Mouse (Mus musculus): ENCODE results near the gene Aatf. TPM values are rescaled to one million over a fixed set of nuclear protein-coding genes. Genes with fewer than 3 reads are reported as not detected.
A peak's percentile ranks its signal among the peaks of the same experiment; 100 is the strongest.

The Aatf gene
- polyA plus RNA-seq, 1 experiment from 2014 or later, result 58.3 TPM

DNA sequence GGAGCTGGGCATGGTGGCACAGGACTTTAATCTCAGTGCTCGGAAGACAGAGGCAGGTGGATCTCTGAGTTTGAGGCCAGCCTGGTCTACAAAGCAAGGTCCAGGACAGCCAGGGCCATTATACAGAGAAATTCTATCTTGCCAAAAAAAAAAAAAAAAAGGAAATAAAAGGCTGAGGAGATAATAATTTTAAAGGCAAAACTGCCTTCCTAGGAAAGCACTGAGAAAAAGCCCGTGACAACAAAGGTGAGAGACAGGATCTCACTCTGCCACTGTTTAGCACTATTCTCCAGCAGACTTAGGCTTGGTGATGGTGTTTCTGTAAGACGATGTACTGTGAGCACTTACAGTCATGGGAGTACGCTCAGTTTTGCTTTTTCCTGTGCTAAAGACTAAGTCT, 37.3 kb downstream of the Aatf start:
- WGBS, result 96% methylated on average over 4 of the region's 4 CpGs
- Histone ChIP-seq H3K27me3 (replicated peaks; ENCODE audit: low read depth, poor library complexity, severe bottlenecking) (no peaks in the 10 kb centered on the region), H3K4me1 (no peaks in the 10 kb centered on the region; the same call in 1 of the 2 replicates), H3K9me3 (no peaks in the 10 kb centered on the region), H3K4me3 (no peak overlapping the region), H3K27ac (replicated peaks) (no peak overlapping the region), H3K36me3 (replicated peaks) (peaks cover 15% of the 10 kb centered on the region)
- no peak for DNase-seq (ENCODE audit: low spot score)

DNA sequence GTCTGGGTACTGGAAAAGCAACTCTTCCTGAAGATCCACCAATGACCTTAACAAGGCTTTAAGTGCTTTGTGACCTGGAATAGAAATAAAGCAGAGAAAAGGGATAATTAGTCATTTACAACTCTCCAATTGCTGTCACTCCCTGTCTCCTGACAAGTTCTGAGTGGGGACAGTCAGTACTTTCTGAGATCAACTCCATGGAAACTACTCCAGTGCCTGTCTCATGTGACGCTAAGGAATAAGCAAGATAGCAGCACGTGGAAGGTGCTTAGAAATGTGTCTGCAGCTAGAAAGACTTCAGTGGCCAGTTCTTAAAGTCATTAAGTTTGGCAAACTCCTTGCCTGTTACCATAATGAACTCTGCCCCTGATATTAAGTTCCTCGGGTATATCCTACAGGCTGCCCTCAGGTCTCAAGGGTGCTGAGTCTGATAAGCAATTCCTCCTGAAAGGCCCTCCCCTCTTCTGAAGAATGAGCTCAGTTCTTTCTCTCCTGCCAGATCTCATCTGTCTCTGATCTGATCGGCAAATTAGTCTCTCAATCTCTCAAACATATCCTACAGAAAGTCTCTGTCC, 40.1 kb downstream of the Aatf start:
- WGBS, result 84% methylated on average over 4 of the region's 4 CpGs
- peaks cover 33% of the 10 kb centered on the region for H3K36me3 ChIP-seq (replicated peaks)
- H3K27ac ChIP-seq (replicated peaks), result no peak overlapping the region
- no peak overlapping the region for H3K4me3 ChIP-seq
- H3K9me3 ChIP-seq, result no peaks in the 10 kb centered on the region
- no peaks in the 10 kb centered on the region for H3K27me3 ChIP-seq (replicated peaks; ENCODE audit: low read depth, poor library complexity, severe bottlenecking)
- no peak for DNase-seq (ENCODE audit: low spot score)
- H3K4me1 ChIP-seq, result no peaks in the 10 kb centered on the region

DNA sequence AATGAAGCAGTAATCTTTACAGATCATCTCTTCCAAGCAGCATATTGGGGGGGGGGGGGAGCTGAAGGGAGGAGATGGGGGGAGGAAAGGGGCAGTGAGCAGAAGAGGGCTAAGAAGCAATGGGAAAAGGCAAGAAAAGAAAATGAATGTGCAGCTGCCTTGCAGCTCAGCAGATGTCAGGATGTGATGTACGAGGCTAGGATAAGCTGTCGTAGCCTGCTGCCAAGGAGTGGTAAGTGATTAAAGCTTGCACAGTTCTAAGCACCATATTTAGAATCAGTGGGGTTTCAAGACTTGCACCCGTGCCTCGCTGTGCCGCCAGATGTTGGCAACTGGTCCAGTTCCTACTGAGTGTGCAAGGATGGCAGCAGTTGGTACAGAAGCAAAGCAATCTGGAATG, 48.8 kb downstream of the Aatf start:
- Histone ChIP-seq H3K36me3 (replicated peaks) (peaks cover 30% of the 10 kb centered on the region), H3K4me3 (no peak overlapping the region), H3K9me3 (no peaks in the 10 kb centered on the region), H3K27ac (replicated peaks) (no peak overlapping the region), H3K4me1 (no peaks in the 10 kb centered on the region), H3K27me3 (replicated peaks; ENCODE audit: low read depth, poor library complexity, severe bottlenecking) (no peaks in the 10 kb centered on the region)
- DNase-seq (ENCODE audit: low spot score), result no peak
- 89% methylated on average over 5 of the region's 5 CpGs for WGBS

DNA sequence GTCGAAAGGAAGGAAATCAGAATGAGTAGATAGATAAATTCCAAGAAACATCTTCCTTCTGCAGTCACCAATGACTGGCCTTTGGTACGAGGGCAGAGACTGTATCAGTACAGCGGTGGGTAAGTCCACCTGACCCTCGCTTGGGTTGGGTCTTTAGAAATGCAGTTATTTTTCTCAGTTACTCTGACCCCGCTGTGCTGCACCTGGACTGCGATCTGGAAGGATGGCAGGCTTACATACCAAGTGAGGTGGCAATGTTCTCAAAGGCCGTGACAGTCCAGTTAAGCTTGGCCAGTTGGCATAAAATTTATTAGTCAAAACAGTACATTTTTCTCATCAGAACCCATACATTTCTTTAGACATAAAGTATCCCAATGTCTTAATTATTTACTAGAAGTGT, 59.4 kb downstream of the Aatf start:
- Histone ChIP-seq H3K4me1 (no peaks in the 10 kb centered on the region), H3K4me3 (no peak overlapping the region), H3K27me3 (replicated peaks; ENCODE audit: low read depth, poor library complexity, severe bottlenecking) (no peaks in the 10 kb centered on the region), H3K9me3 (no peaks in the 10 kb centered on the region), H3K36me3 (replicated peaks) (0 out of 2 replicates have a peak, but pooled peaks cover 2% of the 10 kb centered on the region), H3K27ac (replicated peaks) (no peak overlapping the region)
- no peak for DNase-seq (ENCODE audit: low spot score)
- 93% methylated on average over 7 of the region's 7 CpGs for WGBS

DNA sequence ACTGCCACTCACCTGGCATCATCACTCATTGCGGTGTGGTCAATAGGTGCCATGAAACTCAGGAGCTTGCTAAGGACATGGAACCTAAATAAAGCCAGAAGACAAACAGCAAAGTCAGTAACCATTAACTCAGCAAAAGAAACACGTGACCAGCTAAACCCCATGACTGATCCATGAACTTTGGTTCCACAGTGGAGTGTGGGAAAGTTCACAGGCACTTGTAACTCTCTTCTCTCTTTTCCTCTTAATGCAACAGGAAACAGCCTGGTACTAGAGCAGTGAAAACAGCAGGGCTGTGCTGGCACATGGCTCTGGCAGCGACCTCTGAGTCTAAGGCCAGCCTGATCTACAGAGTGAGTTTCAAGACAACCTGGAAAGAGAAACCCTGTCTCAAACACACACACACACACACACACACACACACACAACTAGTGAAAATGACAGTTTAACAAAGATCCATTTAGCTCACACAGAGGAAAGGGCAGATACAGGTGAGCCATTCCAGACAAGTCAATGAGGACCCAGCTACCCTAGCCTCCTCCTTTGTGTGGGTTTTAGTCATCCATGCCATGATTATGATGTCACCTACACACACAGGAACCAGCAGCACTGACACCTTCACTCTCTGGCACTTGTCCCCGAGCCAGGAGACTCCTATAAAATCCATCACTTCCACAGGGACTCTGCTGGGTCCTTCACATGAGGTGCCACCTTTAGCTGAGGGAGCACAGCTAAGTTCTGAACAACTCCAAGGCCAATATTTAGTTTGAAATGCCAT, 70.6 kb downstream of the Aatf start:
- DNase-seq (ENCODE audit: low spot score), result no peak
- Histone ChIP-seq H3K4me1 (no peaks in the 10 kb centered on the region), H3K9me3 (no peaks in the 10 kb centered on the region), H3K36me3 (replicated peaks) (peaks cover 29% of the 10 kb centered on the region), H3K4me3 (no peak overlapping the region), H3K27me3 (replicated peaks; ENCODE audit: low read depth, poor library complexity, severe bottlenecking) (no peaks in the 10 kb centered on the region), H3K27ac (replicated peaks) (no peak overlapping the region)
- WGBS, result 88% methylated on average over 4 of the region's 4 CpGs

DNA sequence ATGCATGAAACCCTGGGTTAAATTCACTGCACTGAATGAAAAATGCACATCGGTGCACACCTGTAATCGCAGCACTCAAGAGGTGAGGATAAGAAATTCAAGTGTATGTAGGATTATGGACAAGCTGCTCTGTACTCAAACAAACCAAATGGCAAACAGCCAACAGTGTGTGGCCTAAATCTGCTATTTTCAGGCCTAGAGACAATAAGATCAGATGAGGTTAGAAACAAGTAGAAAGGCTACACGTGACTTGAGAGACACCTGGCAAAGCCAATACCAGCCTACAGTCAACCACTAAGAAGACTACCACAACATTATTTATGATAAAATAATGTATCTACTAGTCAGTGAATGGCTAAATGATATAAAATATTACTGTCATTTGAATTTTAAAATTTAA, 72.9 kb downstream of the Aatf start:
- no peaks in the 10 kb centered on the region for H3K9me3 ChIP-seq
- no peak for DNase-seq (ENCODE audit: low spot score)
- no peak overlapping the region for H3K27ac ChIP-seq (replicated peaks)
- H3K36me3 ChIP-seq (replicated peaks), result peaks cover 34% of the 10 kb centered on the region
- H3K27me3 ChIP-seq (replicated peaks; ENCODE audit: low read depth, poor library complexity, severe bottlenecking), result no peaks in the 10 kb centered on the region
- no peak overlapping the region for H3K4me3 ChIP-seq
- WGBS, result 93% methylated on average over 3 of the region's 3 CpGs
- no peaks in the 10 kb centered on the region for H3K4me1 ChIP-seq

DNA sequence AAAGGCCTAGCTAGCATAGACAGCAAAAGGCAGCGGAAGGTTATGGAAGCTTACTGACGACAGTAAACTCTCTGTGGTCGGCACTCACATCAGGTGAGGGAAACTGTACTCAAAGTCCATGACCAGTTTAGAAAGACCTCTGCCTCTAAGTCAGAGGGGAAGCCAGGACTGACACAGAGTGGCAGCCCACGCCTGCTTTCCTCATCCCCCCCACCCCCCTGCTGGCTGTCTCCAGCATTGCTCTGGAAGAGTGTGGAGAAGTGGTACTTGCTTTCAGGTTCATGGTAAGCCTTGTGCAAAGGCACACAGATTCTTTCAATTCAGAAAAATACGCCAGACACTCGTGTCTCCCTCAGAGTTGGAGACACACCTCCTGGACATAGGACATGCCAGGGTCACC, 78.4 kb downstream of the Aatf start:
- no peak overlapping the region for H3K27ac ChIP-seq (replicated peaks)
- peaks cover 3% of the 10 kb centered on the region; the same call in 1 of the 2 replicates for H3K4me1 ChIP-seq
- DNase-seq (ENCODE audit: low spot score), result no peak
- H3K9me3 ChIP-seq, result no peaks in the 10 kb centered on the region
- 74% methylated on average over 6 of the region's 6 CpGs for WGBS
- no peaks in the 10 kb centered on the region for H3K27me3 ChIP-seq (replicated peaks; ENCODE audit: low read depth, poor library complexity, severe bottlenecking)
- H3K4me3 ChIP-seq, result no peak overlapping the region
- 0 out of 2 replicates have a peak, but pooled peaks cover 13% of the 10 kb centered on the region for H3K36me3 ChIP-seq (replicated peaks)

DNA sequence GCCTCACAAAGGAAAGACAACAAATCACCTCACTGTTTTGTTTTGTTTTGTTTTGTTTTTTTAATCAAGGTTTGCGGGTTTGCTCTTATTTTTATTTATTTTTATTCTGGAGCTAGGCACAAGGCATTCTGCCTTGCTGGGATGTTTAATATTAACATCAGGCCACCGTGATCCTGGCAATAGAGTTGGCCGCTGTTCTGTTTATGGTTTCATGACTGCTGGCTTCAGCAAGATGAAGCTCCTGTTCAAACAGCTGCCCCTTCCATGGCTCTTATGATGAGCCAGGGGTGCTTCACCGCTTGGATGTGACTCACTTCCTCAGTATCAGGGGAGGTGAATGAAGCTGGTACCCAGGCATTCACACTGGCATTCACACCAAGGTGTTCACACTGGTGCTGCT, 83.0 kb downstream of the Aatf start:
- Histone ChIP-seq H3K36me3 (replicated peaks) (0 out of 2 replicates have a peak, but pooled peaks cover 3% of the 10 kb centered on the region), H3K27ac (replicated peaks) (no peak overlapping the region), H3K4me1 (peaks cover 12% of the 10 kb centered on the region), H3K4me3 (no peak overlapping the region), H3K9me3 (no peaks in the 10 kb centered on the region), H3K27me3 (replicated peaks; ENCODE audit: low read depth, poor library complexity, severe bottlenecking) (no peaks in the 10 kb centered on the region)
- no peak for DNase-seq (ENCODE audit: low spot score)
- 91% methylated on average over 4 of the region's 4 CpGs for WGBS

DNA sequence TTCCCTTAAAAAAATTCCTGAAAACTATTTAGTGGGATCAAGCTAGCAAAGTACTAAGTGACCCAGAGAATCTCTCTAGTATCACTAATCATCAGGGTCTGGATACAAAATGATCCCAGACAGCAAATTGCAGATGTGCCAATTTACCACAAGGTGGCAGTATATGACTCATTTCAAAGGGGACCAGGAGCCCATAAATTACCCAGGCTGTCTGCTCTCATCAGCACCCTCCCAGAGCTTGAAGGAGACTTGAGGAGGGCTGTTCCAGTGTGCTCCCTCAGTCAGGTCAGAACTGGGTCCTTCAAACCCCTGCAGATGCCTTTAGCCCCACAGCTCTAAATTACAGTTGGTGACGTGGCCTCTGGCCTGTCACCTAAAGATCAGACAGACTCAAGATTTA, 83.7 kb downstream of the Aatf start:
- no peaks in the 10 kb centered on the region for H3K27me3 ChIP-seq (replicated peaks; ENCODE audit: low read depth, poor library complexity, severe bottlenecking)

DNA sequence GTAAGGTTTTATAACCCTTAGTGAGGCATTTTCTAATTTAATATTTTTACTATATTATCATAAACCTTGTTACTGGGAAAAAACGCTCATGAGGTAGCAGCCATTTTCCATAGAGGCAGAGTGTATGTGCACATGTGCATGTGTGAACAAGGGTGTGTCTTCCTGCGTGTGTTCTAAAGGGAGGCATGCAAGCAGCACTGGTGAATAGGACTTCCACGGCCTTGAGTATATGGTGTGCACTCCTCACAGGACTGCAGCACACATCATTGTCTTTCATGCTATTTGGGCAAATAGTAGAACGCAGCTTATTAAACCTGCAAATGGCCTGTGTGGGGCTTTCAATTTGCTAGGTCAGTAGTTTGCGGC, 86.7 kb downstream of the Aatf start:
- H3K4me3 ChIP-seq, result no peak overlapping the region
- no peaks in the 10 kb centered on the region for H3K9me3 ChIP-seq
- no peak for DNase-seq (ENCODE audit: low spot score)
- peaks cover 3% of the 10 kb centered on the region; the same call in 1 of the 2 replicates for H3K36me3 ChIP-seq (replicated peaks)
- no peak overlapping the region for H3K27ac ChIP-seq (replicated peaks)
- H3K27me3 ChIP-seq (replicated peaks; ENCODE audit: low read depth, poor library complexity, severe bottlenecking), result no peaks in the 10 kb centered on the region
- WGBS, result 93% methylated on average over 5 of the region's 5 CpGs
- peaks cover 31% of the 10 kb centered on the region for H3K4me1 ChIP-seq

More for the DNA sequence above, 83.7 kb downstream of the Aatf start:
- DNase-seq (ENCODE audit: low spot score), result peak; percentile 49
- H3K4me1 ChIP-seq, result peaks cover 16% of the 10 kb centered on the region
- no peaks in the 10 kb centered on the region for H3K9me3 ChIP-seq
- 0 out of 2 replicates have a peak, but pooled peaks cover 3% of the 10 kb centered on the region for H3K36me3 ChIP-seq (replicated peaks)
- no peak overlapping the region for H3K4me3 ChIP-seq
- no peak overlapping the region for H3K27ac ChIP-seq (replicated peaks)
- 43% methylated on average over 1 of the region's 1 CpGs for WGBS

DNA sequence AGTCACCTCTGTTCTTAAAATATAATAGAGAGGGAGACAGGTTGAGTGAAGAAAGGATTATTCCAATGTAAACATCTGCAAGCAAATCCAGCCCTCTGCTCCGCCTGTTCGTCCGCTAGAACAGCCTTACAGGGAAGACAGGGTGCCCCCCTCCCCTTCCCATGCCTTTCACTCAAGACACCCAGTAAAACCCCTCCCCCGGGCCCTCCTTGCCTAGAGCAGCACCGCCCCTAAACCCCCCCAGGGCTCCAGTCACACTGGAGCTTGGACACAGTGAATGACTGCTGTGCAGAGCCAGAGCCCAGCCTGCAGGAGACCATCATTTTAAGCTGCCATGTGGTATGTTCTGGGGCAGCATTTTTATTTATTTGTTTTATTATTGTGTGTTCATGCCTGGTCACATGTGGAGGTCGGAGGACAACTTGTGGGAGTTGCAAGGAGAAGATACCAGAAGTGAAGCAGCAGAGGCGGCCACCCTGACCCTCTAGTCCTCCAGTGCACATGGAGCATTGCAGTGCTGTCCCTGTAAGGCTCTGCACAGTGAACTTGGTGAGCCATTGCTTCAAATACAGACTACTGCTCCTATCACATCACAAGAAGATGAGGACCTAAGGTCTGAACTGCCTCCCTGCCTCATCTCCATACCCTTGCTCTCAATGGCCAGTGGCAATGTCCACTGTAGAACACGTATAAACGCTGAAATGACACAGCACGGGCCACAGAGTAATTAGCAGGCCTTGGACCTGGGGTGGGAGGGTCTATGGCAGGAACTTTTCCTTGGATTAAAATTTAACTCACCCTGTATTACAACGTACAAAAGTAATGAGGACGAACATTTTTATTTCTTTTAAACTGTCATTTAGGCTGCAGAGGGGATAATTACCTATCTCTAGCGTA, 87.3 kb downstream of the Aatf start:
- 67% methylated on average over 13 of the region's 13 CpGs for WGBS
- Histone ChIP-seq H3K27ac (replicated peaks) (no peak overlapping the region), H3K27me3 (replicated peaks; ENCODE audit: low read depth, poor library complexity, severe bottlenecking) (no peaks in the 10 kb centered on the region), H3K9me3 (no peaks in the 10 kb centered on the region), H3K4me1 (peaks cover 31% of the 10 kb centered on the region), H3K4me3 (no peak overlapping the region), H3K36me3 (replicated peaks) (peaks cover 3% of the 10 kb centered on the region; the same call in 1 of the 2 replicates)
- DNase-seq (ENCODE audit: low spot score), result peak; percentile 35

DNA sequence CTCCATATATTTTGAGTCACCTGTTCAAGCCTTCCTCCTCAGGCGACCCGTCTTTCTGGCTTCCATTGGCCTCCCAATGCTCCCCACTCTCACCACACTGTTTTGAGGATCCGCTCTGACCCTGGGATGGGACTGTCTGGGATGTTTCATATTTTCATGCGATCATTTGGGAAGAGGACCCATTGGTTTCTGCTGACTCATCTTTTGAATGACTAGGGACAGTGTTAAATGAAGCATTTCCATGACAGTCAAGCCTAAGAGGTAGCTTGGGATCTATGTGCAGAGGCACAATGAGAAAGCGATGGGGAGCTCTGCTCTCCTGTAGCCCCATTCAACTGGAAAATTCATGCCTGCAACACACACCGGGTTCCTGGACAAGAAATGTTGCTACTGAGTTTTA, 92.5 kb downstream of the Aatf start:
- 95% methylated on average over 6 of the region's 6 CpGs for WGBS
- Histone ChIP-seq H3K27me3 (replicated peaks; ENCODE audit: low read depth, poor library complexity, severe bottlenecking) (no peaks in the 10 kb centered on the region), H3K9me3 (no peaks in the 10 kb centered on the region), H3K4me1 (peaks cover 25% of the 10 kb centered on the region), H3K27ac (replicated peaks) (no peak overlapping the region), H3K36me3 (replicated peaks) (no peaks in the 10 kb centered on the region; the same call in 1 of the 2 replicates), H3K4me3 (no peak overlapping the region)
- DNase-seq (ENCODE audit: low spot score), result no peak

All from embryonic facial prominence, embryonic 10.5 days (tissue).